Mouse (Mus musculus) NIH3T3 (cell line): ENCODE data around the gene Trappc12.

Experiments
- DNase-seq: peaks from one replicate; pipeline ENCODE4 v3.0.0-alpha.2; 2012; ENCODE audit warnings: low read depth

The Trappc12 gene

GRCm38 (mm10) chr12:28750021-28750633, at the start of gene Trappc12:
Trappc12 (minus strand) TSS chr12:28750472.
- peak; percentile 95 for DNase-seq

DNA sequence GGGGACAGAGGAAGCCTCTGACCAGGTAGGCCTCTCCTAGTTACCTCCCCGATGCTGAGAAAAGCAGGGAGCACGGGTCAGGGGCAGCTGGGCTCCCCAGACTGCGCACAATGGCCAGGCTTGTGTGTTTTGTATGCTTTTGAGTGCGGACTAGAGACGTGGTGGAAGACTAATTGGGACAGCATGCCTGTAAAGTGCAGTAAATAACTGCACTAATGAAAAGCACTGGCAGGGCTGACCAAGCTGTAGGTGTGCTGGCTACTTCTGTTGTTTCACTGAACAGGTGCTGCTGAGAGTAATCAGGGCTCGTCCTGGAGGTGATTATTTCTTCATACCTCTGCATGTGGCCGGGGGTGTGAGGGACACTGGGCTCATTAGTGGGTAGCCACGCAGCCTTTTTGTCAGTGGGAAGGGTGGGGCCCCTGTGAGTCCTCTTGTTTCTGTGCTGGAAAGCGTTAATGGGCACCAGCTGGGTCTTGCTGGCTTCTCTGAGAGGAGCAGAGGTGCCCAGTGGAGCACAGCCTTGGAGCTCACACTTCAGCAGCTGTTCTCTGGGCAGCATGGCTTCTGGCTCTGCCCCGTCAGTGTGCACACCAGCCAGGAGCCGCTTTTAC, 49.6 kb upstream of the Trappc12 start:
- no peak for DNase-seq

GRCm38 (mm10) chr12:28796881-28797420, 46.7 kb upstream of the Trappc12 start:
- no peak for DNase-seq

GRCm38 (mm10) chr12:28795041-28795440, 44.8 kb upstream of the Trappc12 start:
- no peak for DNase-seq

DNA sequence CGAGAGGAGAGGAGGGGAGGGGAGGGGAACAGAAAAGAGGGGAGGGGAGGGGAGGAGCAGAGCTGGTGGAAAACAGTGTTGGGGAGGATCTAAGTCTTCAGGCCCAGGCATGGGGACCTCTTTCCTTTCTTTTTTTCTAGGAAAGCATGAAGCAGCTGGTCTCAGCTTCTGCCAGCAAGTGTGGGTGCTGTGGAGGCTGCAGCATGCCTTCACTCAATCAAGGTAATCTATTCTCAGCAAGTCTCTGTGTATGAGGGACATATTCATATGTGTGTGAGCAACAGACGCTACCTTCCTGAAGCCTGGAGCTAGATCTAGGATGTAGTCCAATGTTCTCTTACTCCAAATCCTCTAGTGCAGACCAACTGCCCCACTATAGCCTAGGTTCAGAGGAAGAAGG, 43.4 kb upstream of the Trappc12 start:
- DNase-seq = no peak

GRCm38 (mm10) chr12:28792613-28793012, 42.3 kb upstream of the Trappc12 start:
- DNase-seq = no peak

- no peak for DNase-seq
Observed at GRCm38 (mm10) chr12:28786310-28786709, 36.0 kb upstream of the Trappc12 start.

DNA sequence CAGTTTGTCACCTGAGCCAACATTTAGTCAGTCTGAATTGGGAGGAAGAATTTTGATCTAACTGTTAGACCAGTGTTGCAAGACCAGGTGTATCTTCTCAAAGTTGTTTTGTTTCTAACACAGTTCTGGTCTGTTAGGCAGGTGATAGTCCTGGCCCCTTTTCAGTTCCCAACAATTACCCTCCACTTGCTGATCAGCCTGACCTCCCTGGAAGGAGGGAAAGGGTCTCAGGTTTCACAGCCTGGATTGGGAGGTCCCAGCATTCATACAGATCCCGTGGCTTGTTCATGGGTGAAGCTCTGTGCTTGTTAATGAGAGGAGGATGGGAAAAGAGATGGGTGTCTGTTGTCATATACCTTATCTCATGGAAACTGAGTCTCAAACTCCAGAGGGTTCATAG, 35.0 kb upstream of the Trappc12 start:
- no peak for DNase-seq

DNA sequence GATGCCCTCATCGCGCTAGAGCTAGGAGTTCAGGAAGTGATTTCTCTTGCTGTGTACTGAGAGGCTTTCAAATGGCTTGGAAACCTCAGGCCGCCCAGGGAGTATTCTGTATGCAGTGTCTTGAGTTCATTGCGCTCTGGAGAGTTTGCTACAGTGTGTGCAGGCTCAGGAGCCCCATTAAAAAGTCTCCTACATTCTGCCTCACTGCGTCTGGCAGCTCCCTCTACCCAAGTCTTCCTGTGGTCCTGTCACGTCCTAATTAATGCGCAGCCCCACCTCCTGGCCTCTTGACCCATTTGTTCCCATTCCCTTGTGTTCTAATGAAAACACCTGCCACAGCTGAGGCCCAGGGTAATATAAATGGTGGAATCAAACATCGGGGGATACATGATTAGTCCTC, 34.6 kb upstream of the Trappc12 start:
- no peak for DNase-seq

- peak; percentile 57 for DNase-seq
Observed at GRCm38 (mm10) chr12:28784355-28784754, 34.1 kb upstream of the Trappc12 start.

GRCm38 (mm10) chr12:28782637-28783036, 32.4 kb upstream of the Trappc12 start:
- DNase-seq = no peak

- DNase-seq = no peak
Observed at GRCm38 (mm10) chr12:28780180-28780579, 29.9 kb upstream of the Trappc12 start.

DNA sequence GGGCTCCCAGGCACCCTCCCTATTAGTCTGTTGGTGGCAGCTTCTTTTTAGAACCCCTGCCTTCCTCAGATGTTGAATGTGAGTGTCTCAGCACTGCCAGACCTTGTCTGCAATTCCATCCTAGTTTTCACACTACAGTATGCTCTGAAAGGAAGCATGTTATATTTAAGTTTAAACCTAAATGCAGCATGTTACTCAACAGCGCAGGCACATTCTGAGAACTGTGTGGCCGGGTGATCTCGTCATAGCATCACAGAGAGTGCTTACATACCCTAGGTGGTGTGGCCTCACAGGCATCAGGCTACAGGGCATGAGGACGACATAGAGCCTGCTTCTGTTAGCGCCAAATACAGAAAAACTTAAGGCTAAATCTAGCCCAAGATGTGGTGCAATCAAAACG, 25.4 kb upstream of the Trappc12 start:
- DNase-seq = no peak

- DNase-seq = no peak
Observed at GRCm38 (mm10) chr12:28775120-28775519, 24.8 kb upstream of the Trappc12 start.

- DNase-seq = no peak
Observed at GRCm38 (mm10) chr12:28773815-28774214, 23.5 kb upstream of the Trappc12 start.

DNA sequence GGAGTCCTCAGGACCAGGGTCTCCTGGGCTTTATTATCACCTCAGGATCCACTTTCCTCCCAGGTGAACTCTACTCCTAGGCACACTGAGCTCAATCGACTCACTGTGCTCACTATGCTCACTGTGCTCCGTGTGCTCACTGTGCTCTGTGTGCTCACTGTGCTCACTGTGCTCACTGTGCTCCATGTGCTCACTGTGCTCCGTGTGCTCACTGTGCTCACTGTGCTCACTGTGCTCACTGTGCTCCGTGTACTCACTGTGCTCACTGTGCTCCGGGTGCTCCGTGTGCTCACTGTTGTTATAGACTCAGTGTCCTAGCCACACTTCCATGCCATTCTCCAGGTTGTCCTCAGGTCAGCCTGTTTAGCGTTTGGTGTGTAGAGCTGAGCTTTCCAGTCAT, 19.7 kb upstream of the Trappc12 start:
- DNase-seq = no peak

DNA sequence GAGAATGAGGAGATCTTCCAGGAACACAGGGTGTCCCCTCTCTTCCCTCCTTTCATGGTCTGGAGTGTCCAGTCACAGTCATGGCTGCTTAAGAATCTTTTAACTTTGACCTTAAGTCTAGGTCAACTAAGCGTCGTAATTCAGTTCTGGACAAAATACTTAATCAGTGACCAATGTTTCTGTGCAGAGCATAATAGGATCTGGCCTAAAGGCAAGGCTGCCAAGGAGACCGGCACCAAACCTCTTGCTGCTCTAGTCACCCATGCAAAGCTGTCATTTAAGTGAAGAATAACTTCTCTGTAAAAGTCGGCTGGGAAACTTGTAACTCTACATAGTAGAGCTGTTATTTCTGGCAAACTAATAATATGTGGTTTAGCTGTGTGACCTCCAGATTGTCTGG, 5.7 kb upstream of the Trappc12 start:
- no peak for DNase-seq

GRCm38 (mm10) chr12:28751508-28752263, 1.4 kb upstream of the Trappc12 start, which contains the start of gene Eipr1:
Eipr1 (plus strand) TSS chr12:28751803.
- peak; percentile 97 for DNase-seq

GRCm38 (mm10) chr12:28750876-28751275, 604 bp upstream of the Trappc12 start:
- no peak for DNase-seq

GRCm38 (mm10) chr12:28743328-28743727, 6.9 kb downstream of the Trappc12 start:
- no peak for DNase-seq

DNA sequence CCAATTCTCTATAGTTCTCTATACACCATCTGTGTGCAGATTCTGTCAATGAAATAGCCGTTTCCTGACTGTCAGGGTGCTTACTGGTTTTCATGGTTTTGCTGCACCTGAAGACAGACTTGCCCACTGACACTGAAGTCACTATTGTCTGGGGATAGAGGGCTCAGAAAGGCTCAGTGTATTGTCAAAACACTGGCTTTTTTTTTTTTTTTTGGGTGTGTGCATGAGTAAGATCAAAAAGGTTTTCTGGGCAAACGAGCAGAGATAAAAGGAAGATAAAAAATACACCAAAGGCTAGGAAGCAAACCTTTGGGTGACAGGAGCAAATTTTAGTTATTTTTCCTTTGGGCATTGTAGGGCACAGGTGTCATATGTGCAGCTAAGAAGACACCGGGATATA, 15.0 kb downstream of the Trappc12 start:
- DNase-seq = no peak

DNA sequence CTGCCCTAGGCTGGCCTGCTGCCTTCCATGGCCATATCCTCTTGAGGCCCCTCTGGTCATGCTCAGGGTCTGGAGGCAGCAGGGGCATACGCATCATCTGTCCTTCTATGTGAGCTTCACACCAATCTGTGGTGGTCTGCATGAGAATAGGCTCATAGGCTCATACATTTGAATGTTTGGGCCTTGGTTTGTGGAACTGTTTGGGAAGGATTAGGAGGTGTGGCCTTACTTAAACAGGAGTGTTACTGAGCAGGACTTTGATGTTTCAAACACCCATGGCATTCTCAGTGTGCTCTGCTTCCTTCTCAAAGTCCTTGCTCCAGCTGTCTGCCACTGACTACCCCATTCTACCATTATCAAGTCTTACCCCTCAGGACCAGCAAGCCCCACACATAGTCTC, 16.0 kb downstream of the Trappc12 start:
- no peak for DNase-seq
